Mouse (Mus musculus): ENCODE data around the gene Sufu.

Sufu gene

DNA sequence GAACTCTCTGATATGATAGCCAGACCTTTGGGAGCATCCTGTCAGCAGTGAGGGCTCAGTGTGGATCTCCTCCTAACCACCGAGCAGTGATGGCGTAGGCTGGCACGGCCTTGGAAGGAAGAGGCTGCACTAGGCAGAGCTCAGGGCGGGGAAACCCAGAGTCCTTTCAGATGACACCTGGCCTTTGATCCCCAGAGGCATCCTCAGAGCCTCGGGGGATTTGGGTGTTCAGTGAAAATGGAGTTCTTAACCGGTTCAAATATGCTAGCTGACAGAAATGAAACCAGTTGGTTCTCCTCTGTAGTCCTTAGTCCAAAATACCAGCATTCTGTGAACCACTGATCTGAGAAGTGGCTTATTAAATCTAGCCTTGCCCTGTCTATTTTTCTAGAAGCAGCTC lies 69.5 kb downstream of the Sufu start:
- DNase-seq (ENCODE audit: low read depth, low spot score), result no peak

DNA sequence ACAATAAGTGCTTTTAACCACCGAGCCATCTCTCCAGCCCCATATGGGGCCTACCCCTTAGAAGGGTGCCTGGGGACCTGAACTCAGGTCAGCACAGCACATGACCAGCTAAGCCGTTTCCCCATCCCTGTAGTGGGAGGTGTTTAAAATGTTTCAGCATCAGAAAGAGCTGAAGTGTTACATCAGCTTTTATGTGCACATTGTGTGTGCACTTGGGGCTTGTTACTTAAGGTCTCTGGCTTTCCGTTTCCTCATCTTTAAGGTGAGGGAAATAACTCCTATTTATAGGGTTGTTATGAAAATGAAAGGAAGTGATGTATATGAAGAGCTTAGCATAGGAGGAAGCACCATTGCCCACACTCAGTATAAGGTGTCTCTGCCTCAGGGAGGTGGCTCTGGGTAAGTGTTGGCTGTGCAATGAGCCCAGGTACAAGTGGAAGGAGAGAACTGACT lies 70.4 kb downstream of the Sufu start:
- no peak for DNase-seq (ENCODE audit: low read depth, low spot score)

DNA sequence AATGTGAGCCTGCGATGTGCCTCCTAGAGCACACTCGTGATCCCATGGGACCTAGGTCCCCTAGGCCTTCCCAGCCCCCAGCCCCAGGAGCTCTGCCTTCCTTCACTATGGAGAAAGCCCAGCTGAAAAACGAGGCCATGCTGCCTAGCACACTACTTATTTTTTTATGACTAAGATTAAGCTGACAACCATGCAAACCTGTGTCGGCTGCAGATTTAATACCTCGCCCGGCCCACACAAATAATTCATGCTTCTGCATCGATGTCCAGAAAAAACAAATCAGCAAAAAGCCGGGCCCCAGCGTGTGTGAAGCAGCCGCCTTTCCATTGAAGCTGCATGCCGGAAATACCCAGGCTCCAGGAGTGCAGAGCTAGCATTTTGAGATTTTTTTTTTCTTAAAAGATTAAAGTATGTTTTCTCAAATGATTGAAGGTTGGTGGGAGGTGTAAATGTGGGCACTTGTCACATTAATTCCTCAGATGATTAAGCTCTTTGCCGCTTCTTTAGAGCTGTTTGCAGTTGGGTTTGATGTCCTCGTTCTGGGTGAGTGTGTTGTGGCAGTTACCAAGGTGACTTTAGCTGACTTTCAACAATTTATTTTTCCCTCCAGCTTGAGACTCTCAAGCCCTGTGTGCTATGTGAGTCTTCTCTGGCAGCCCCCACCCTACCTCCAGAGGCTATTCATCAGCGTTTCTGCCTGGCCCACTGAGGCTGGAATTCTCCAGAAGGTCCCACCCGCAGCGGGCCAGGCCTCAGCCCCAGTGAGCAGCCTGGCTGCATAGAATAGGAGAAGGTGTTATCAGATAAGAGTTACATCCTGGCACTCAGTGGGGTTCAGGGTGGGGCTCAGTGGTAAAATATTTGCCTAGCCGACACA lies 73.9 kb downstream of the Sufu start:
- DNase-seq (ENCODE audit: low read depth, low spot score), result no peak

GRCm38 (mm10) chr19:46471324-46472093 lies 74.8 kb downstream of the Sufu start:
- no peak for DNase-seq (ENCODE audit: low read depth, low spot score)

DNA sequence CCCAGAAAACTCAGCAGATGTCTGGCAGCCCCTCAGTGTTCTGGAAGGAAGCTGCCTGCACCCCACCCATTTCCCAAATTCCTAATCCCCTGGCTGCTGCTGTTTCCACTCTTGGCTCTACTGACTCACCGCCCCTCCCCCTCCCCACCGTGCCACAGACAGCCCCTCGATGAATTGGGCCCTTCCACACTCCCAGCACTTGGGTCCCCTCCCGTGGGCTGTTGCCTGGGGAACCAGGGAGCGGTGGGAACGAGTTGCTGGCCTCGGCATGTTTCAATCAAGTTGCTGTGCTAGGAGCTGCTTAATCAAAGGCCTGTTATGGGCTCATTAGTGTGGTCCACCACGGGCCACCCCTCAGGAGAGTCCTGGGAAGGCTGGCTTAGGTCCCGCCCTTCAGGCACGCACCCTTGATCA lies 80.7 kb downstream of the Sufu start:
- no peak for DNase-seq (ENCODE audit: low read depth, low spot score)

GRCm38 (mm10) chr19:46478242-46478641 lies 81.5 kb downstream of the Sufu start:
- DNase-seq (ENCODE audit: low read depth, low spot score), result no peak

- DNase-seq (ENCODE audit: low read depth, low spot score), result no peak
Observed at GRCm38 (mm10) chr19:46478826-46479225, 82.1 kb downstream of the Sufu start.

DNA sequence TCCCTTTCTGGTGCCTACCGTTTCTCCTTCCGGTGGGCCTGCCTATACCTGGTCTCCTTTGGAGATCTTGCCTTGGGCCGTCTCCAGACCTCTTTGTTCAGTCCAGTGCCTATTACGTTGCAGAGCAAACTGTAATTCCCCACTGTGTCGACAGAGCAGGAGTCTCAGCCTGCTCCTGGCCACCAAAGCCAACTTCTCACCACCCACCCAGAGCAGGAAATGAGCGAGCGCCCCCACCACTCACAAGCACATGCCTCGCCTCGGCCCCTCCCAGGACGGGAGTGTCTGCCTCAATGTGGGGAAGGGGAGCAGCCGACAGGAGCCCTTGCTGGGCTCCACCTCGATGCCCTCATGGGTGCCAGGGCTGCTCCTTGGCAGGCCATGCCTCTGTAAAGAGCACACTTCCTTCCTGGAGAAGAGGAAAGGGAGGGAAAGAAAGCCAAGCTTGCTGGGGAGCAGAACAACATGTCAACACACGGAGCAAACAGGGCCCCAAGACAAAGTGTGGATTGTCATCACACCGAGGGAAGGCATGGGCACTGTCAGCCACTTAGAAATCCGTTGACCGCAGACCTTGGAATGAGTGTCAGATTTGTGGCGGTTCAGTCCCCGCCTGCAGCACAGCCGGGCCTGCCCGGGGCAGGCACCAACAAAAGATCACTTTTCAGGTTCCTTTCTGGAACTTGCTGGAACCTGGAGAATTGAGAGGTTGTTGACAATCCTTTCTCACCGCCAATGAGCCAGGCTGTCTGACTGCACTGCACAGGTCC lies 82.8 kb downstream of the Sufu start:
- DNase-seq (ENCODE audit: low read depth, low spot score), result no peak

DNA sequence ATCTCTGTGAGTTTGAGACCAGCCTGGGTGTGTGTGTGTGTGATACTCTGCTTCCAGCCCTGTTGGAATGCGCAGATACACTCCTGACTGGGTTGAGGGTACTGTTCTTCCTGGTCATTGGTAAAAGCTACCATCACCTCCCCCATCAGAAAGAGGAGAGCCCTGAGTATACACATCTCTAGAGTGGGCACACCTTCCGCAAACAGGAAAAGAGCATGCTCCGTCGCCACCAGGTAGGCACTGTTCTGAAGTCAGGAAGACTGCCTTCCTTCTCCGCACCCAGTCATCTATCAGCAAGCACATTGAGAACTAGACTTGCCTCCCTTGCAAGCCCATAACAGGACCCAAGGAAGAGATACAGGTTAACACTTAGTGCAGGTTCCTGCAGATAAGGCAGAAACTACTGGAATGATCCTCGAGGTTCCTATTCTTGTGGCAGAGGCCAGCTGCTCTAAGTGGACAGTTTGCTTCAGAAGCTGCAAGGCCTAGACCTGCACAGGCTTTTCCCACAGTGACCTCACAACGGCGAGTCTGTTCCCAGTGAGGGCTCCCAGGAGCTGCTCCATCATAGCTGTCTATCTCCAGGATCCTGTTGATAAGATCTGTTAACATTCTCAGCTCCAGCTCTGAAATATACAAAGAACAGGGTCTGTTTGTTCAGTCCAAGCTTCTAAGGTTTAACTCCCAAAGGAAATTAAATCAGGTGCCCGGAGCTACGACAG lies 84.1 kb downstream of the Sufu start:
- DNase-seq (ENCODE audit: low read depth, low spot score), result no peak

DNA sequence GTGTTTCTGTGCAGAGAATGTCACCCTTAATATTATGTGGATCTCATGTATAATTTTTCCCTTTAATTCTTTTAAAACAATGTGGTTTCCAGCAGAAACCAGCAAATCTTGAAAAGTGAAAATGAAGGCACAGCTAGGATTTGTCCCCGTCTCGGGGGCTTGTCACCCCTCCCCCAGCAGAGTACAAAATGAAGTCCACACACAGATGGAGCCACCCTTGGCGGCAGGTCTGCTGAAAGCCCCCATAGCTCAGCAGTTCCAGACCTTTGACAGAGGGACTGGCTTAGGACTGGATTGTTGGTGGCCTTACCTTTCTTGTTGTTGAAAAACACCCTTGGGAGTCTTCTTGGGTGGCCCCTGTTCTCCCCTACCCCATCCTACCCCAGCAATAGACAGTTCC lies 84.7 kb downstream of the Sufu start:
- DNase-seq (ENCODE audit: low read depth, low spot score), result no peak

DNA sequence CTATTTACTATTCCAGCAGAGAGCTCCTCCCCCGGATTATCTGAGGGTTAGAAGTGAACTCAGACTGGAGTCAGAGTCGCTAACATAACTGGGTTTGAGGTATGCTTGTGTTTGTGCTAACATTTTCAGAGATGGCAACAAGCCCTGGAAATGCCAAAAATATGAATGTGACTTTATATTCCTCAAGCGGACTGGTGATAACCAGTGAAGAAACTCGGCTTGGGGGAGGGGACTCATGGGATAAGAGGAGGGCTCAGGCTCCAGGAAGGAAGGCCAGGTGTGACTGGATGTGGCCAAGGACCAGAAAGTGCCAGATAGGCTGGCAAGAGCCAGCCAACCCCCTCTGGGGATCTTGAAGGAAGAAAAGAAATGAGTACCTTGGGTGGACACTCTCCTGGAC lies 85.1 kb downstream of the Sufu start:
- DNase-seq (ENCODE audit: low read depth, low spot score), result no peak

DNA sequence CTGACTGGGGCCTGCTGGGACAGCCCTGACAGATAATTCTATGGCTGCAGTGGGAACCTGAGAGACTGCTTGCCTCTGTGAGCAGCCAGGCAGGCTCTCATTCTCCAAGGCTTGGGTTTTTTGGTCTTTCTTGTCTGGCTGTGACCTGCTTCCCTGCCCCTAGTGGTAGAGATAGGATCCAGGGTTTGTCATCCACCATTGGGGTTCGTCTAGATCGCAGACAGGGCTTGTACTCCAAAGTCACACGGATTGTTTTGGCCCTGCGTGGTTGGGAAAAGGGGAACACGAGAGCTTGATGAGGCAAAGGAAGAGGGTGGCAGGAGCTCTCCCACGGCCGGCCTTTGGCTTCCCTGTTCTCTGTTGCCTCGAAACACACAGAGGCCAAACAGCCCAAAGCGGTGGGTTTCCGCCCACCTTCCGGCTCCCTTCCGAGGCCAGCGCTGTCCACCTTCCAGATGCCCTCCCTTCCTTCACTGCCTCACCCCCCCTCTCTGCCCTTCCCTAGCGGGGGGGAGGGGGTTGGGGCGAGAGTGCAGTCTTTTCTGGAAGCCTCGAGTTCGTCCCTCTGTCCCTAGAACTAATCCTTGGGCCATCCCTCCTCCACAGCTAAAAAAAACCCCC lies 86.3 kb downstream of the Sufu start:
- no peak for DNase-seq (ENCODE audit: low read depth, low spot score)

DNA sequence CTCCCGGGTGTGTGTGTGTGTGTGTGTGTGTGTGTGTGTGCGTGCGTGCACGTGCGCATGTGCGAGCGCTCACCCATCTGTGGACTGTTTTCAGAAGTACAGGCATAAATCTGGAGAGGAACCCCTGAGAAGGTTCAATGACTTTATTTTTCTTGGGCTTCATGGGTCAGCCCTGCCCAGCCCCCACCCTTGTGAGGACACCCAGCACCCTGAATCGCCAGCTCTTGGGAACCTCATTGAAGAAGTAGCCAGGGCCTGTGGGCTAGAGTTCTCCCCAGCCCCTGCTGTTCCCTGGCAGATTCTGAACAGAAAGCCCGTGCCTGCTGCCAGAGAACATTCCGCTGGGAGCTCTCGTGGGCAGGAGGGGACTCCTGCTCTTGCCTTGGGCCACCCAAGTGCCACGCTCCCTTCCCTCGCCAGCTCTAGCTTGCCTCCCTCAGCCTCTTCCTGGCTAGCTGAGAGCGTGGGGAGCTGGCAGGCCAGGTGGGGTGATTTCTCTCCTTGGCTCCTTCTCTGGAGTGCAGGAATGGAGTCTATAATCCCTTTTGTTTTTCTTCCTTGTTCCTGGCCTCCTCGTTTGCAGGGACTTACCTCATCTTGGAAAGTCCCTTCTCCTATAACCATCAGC lies 87.1 kb downstream of the Sufu start:
- no peak for DNase-seq (ENCODE audit: low read depth, low spot score)

DNA sequence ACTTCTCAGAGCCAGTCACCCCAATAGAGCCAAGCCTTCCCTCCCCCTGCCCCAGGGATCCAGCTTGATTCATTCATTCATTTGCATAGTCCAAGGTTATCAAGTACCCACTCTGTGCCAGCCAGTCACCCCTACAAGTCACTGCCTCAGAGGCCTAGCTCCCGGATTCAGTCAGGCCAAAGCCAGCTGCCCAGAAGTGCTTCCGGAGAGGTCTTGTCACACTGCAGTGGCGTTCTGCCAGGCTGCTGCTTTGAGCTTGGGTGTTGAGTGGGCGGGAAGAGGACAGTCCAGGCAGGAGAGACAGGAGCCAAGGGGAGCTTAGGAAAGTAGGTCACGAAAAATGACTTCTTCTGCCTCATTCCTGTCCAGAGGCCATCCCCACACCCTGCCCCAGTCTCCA lies 87.8 kb downstream of the Sufu start:
- no peak for DNase-seq (ENCODE audit: low read depth, low spot score)

GRCm38 (mm10) chr19:46485847-46486246 lies 89.2 kb downstream of the Sufu start:
- no peak for DNase-seq (ENCODE audit: low read depth, low spot score)

GRCm38 (mm10) chr19:46486709-46487108 lies 90.0 kb downstream of the Sufu start:
- DNase-seq (ENCODE audit: low read depth, low spot score), result no peak

GRCm38 (mm10) chr19:46489448-46489847 lies 92.8 kb downstream of the Sufu start:
- no peak for DNase-seq (ENCODE audit: low read depth, low spot score)

DNA sequence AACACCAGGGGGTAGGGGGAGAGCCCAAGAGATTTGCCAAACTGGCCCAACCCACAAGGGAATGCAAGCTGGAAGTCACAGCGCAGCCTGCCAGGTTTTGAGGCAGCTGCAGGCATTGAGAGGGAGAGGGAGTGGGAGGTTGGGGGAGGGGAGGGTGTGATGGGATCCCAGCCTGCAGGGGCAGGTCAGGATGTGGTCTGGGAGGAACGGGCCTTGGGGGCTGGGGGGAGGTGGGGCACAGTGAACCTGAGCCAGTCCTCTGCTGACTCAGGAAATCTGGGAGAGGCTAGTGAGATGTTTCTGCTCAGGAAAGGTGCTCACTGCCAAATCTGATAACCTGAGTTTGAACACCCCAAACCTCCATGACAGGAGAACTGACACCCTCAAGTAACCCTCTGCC lies 93.9 kb downstream of the Sufu start:
- DNase-seq (ENCODE audit: low read depth, low spot score), result no peak

- no peak for DNase-seq (ENCODE audit: low read depth, low spot score)
Observed at GRCm38 (mm10) chr19:46495136-46495535, 98.4 kb downstream of the Sufu start.

- DNase-seq (ENCODE audit: low read depth, low spot score), result no peak
Observed at GRCm38 (mm10) chr19:46497230-46497629, 100.5 kb downstream of the Sufu start.

- DNase-seq (ENCODE audit: low read depth, low spot score), result no peak
Observed at GRCm38 (mm10) chr19:46499539-46499835, 102.8 kb downstream of the Sufu start.
